Mouse (Mus musculus) thymus, postnatal 4 days (tissue): ENCODE measurements around the gene Mrps34.
A peak's percentile ranks its signal among the peaks of the same experiment; 100 is the strongest.
"Not testable (repeated sequence)": the region's sequence is repeated elsewhere in the genome, so short reads cannot be mapped to it uniquely, and the experiment has no call there.

ENCODE experiments used
- DNase-seq: peaks from one replicate; pipeline ENCODE4 v3.0.0; 2021

The Mrps34 gene

DNA sequence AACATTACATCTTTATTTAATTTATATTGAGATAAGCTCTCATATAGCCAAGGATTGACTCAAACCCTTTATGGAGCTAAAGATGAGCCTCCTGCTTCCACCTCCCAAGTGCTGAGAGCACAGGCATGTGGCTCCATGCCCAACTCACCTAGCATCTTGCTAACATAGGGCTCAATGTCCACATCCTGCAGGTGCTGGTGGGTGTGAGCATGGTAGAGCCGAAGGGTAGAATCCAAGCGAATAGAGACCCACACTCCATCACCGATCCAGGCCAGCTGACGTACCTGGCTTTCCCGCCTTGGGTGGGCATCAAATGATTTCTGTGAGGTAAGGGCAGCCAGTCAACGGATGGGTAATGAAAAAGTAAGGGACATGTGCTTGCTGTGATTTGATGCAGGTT lies 5.1 kb downstream of the Mrps34 start:
- no peak for DNase-seq

GRCm38 (mm10) chr17:24902124-24902523 lies 7.2 kb downstream of the Mrps34 start:
- DNase-seq: no peak

GRCm38 (mm10) chr17:24902671-24903474 lies 8.0 kb downstream of the Mrps34 start:
- DNase-seq: peak; percentile 68

GRCm38 (mm10) chr17:24903767-24904166 lies 8.9 kb downstream of the Mrps34 start:
- no peak for DNase-seq

DNA sequence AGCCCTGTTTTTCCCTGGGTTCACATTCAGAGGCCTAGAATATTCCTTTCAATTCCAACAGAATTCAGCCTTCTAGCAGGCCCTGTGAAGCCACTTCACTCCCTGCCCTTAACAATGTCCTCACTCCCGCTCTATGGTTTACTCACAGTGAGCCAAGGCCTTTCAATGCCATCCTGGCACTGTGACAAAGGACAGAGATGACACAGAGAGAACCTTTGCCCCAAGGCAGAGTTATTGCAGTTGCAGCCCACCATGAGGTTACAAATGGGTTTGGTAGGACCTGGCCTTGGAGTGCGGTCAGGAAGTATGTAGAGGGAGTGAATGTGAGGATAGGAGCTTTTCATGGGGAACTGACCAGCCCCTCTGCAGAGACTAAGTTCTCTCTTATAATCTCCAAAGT lies 12.7 kb downstream of the Mrps34 start:
- no peak for DNase-seq

DNA sequence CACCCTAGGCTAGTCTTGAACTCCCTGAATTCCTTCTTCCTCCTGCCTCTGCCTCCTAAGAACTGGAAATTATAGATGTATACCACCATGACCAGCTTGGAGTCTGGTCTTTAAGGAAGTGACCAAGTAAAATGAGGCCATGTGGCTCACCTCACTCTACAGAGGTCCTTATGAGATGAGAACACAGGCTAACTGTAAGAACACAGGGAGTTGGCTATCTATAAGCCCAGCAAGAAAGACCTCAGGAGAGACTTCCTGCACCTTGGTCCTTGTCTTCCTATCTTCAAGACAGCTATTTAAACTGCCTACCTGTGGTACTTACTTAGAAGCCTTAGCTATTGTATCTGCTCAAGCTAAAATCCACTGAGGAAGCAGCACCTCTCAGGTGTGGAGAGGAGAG lies 19.1 kb downstream of the Mrps34 start:
- DNase-seq: no peak

DNA sequence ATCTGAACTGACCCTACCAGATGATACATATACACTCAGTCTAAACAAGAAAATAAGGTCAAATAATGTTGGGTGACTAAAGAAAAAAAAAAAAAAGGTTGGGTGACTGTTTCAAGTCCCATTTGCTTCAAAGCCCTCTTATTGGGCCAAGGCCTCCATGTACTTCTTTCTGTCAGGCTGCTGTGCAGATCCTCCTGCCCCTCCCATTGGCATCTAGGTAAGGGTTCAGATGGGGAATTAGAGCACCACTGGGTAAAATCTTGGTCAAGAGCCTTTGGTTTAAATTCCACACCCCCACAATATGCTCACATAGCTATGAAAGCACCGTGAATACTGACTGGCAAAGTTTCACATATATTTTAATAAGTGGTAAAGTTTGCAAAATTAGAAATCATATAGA lies 28.3 kb downstream of the Mrps34 start:
- DNase-seq: no peak

DNA sequence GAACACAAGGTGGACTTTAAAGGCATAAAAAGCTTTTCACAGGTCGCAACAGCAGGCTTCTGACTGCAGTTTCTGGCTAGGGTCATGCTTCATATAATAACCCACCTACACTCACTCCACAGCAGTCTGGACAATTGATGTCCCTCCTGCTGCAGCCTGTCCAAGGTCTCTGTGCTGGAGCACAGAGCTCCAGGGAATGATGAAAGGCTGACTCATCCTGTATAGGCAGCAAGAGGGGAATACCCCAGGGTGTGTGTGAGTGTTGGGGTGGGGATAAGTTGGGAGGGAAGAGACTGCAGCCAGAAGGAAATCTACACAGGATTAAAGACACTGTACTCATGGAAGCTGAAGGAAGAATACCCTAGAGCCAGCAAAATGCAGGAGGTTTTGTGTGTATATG lies 34.6 kb downstream of the Mrps34 start:
- no peak for DNase-seq

- DNase-seq: no peak
These were observed 37.5 kb downstream of the Mrps34 start for GRCm38 (mm10) chr17:24932431-24932830.

DNA sequence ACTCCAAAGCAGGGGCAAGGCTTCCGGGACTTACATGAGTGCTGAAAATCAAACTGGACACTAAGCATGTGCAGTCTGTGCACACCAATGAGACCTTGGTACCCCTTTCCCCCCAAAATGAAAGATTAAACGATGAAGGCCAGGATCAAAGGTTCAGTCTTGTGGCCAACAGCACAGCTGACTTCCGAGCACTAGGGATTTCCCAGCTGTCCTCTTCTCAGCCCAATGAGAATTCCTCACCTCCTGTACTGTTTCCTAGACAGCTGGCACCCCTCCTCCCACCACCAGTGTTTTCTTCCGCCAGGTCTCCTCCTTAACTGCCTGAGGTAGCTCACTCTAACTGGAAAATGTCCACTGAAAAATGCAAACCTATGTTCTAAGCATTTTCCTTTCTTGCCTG lies 38.2 kb downstream of the Mrps34 start:
- DNase-seq: no peak

DNA sequence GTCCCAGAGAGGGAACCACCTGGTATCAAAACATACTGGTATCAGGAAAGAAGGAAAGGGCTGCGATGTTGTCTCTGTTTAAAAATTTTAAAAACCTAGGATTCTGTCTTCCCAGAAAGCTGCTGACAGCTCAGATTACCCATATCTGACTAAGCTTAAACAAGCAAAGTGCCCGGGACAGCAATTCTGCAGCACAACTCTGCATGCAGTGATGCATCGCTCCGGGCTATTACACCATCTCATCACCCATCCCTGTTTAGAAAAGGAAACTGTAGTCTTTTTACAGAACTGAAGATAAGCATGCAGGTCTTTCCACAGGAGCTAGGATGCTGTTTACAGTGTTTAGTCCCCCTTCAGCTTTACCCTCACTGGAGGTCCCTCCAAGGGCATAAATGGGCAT lies 40.0 kb downstream of the Mrps34 start:
- DNase-seq: no peak

- DNase-seq: no peak
These were observed 40.8 kb downstream of the Mrps34 start for GRCm38 (mm10) chr17:24935666-24936065.

- DNase-seq: peak; percentile 97
These were observed 41.6 kb downstream of the Mrps34 start, which contains the start of gene Mapk8ip3 for GRCm38 (mm10) chr17:24936259-24937237. Gene Mapk8ip3 (minus strand): TSS chr17:24936977.

DNA sequence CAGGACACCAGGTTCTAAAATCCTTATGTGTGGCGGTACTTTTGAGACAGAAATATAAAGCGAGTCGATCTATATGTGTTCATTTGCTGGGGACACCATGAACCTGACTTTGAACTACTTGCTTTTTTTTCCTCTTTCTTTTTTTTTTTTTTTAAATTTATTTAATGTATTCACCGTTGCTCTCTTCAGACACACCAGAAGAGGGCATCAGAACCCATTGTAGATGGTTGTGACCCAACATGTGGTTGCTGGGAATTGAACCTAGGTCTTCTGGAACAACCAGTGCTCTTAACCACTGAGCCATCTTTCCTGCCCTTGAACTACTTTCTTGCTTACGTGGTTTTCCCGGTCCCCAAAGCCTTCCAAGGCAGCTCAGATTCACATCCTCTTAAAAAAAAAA lies 42.4 kb downstream of the Mrps34 start:
- DNase-seq: no peak

- peak; percentile 60 for DNase-seq
These were observed 47.5 kb downstream of the Mrps34 start for GRCm38 (mm10) chr17:24942453-24942852.

DNA sequence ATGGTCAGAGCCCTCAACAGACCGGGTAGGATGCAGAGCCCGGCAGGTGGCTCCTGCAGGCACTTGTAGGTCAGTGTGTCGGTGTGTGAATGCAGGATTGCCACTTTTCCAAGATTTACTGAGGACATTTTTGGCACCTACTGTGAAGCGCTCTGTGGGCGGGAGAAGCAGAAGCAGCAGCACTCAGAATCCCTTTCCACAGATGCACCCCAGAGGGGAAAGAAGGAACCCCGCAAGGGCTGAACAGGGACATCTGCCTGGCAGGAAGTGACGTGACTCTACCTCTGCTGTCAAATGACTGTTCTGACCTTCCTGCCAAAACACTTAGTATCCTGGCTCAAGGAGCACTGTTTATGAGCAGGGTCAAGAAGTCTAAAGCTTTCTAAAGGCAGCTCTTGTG lies 48.1 kb downstream of the Mrps34 start:
- no peak for DNase-seq

DNA sequence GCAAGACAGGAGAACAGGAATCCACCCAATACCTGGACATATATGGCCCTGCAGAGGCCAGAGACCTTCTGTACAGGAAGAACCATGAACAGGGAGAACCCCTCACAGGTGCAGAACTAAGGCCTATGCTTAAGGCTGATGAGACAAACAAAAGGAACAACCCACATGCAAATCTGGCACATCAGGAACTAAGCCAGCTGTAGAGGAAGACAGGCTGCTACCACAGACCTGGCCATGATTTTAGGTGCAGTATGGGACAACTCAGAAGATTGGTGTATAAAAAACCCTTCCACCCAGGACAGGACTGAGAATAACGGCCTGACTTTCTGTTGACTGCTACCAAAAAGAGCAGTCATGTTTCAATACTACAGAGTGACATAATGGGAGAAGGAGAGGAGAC lies 48.7 kb downstream of the Mrps34 start:
- DNase-seq: not testable (repeated sequence)
